Mouse (Mus musculus): Measurements from ENCODE around the gene Smtn.

DNA sequence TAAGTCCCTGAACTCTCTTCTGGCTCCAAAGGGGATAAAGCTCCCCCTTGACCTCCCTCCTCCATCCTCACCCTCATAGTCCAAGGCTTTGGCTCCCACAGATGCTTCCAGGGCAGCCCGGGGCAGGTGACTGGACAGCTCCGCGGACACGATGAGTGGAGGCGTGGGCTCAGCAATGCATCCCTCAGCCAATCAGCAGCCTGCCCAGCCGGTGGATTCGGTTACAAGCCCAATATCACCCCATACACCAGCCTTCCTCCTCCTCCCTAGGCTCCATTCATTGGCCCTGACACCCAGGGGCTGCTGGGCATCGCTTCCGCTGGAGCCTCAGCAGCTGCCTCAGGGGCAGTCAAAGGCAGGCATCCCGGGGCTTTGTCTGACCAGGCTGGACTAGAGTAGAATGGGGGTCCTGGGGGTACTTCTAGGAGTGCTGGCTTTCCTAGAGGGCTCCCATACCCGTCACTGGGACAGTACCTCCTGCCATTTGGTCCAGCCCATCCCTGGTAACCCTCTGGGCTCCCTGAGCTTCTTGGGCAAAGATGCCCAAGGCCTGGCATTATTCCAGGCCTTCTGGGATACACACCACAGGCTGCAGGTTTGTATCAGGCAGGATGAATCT, 52.4 kb downstream of the Smtn start, which contains the start of gene Pla2g3:
- no peak for TF ChIP-seq CTCF (conservative IDR thresholded peaks at IDR 0.05; ENCODE audit: insufficient read depth, insufficient read length, low read depth, low read length)
- no peak for TF ChIP-seq POLR2A (IDR thresholded peaks at IDR 0.05; ENCODE audit: low read depth, low read length)

Data from kidney, adult 2 months (tissue).